Mouse (Mus musculus) megakaryocyte, embryonic 14.5 days (primary cell): ENCODE results near the gene Rpl23.

Experiments used
- FLI1 ChIP-seq: IDR thresholded peaks from 2 replicates; pipeline ENCODE4 v1.6.1; 2012; ENCODE audit warnings: low read length, inconsistent platforms, mixed read lengths
- GATA1 ChIP-seq: IDR thresholded peaks from 3 replicates; pipeline ENCODE4 v1.6.1; 2012; ENCODE audit warnings: mixed read lengths, low read length, inconsistent platforms, borderline replicate concordance

DNA sequence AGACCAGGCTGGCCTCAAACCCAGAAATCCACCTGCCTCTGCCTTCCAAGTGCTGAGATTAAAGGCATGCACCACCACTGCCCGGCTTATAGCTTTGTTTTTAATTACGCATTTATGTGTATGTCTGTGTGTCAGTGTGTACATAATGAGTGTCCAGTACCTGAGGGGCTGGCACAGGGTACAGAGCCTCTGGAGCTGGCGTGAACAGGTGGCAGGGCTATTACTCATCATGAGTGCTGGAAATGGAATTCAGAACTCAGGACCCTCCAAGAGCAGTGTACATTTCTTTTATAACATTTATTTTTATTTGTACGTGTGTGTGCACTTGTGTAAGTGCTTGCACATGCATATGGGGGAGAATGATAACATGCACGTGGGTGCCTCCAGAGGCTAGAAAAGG, 45.6 kb downstream of the Rpl23 start:
- TF ChIP-seq GATA1 (no peak), FLI1 (no peak)
